Mouse (Mus musculus) liver, postnatal 0 days (tissue): ENCODE data around the gene Sytl1.

Source experiments
- CTCF ChIP-seq: sonication (generic); IDR thresholded peaks from 2 replicates; pipeline ENCODE4 v1.5.1; 2016; ENCODE audit warnings: antibody characterized with exemption, low read depth
- EP300 ChIP-seq: IDR thresholded peaks from 2 replicates; pipeline ENCODE4 v1.6.1; 2016; ENCODE audit warnings: antibody characterized with exemption, low read depth, mild to moderate bottlenecking

DNA sequence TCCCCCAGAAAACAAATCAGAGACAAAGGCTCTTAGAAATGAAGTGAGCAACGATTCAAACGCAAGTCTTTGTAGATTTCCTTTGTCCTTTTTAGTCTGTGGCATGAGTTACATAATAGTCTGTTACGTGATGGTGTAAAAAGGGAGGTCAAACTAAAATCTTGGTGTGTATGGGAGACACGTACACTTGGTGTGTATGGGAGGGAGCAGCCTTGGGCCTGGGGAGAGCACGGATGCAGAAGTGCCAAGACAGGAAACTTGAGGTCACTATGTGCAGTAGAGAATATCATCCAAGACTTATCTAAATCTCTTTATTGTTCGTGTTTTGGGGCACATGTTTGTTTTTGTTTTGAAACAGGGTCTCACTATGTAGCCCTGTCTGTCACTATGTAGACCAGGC is 15.2 kb upstream of the Sytl1 start:
- TF ChIP-seq CTCF (no peak), EP300 (no peak)
